Mouse (Mus musculus): ENCODE data around the gene Sesn3. TPM values are rescaled to one million over a fixed set of nuclear protein-coding genes. Genes with fewer than 3 reads are reported as not detected.

Gene Sesn3
- polyA plus RNA-seq, 1 experiment from 2014 or later, result 3.7 TPM

GRCm38 (mm10) chr9:14244528-14244927 is 30.3 kb upstream of the Sesn3 start:
- Histone ChIP-seq H3K9ac (replicated peaks) (no peak overlapping the region), H3K4me1 (ENCODE audit: insufficient read depth) (peaks cover 13% of the 10 kb centered on the region), H3K4me2 (ENCODE audit: low read depth, low read length) (no peak overlapping the region), H3K4me3 (ENCODE audit: low read depth, low read length) (no peak overlapping the region), H3K27ac (ENCODE audit: low read depth) (no peak overlapping the region), H3K27me3 (ENCODE audit: insufficient read depth, low read length) (no peaks in the 10 kb centered on the region), H3K36me3 (replicated peaks; ENCODE audit: insufficient read depth, low read length) (no peaks in the 10 kb centered on the region), H3K9me3 (ENCODE audit: low read length) (no peaks in the 10 kb centered on the region)
- TF ChIP-seq EP300 (IDR thresholded peaks at IDR 0.05; ENCODE audit: low read depth) (no peak), CTCF (IDR thresholded peaks at IDR 0.05; ENCODE audit: low read depth) (no peak)
- peak; percentile 48 for ATAC-seq
- no peak for DNase-seq
- 27% methylated on average over 9 of the region's 9 CpGs for whole genome bisulfite sequencing (ENCODE audit: insufficient replicate concordance)

DNA sequence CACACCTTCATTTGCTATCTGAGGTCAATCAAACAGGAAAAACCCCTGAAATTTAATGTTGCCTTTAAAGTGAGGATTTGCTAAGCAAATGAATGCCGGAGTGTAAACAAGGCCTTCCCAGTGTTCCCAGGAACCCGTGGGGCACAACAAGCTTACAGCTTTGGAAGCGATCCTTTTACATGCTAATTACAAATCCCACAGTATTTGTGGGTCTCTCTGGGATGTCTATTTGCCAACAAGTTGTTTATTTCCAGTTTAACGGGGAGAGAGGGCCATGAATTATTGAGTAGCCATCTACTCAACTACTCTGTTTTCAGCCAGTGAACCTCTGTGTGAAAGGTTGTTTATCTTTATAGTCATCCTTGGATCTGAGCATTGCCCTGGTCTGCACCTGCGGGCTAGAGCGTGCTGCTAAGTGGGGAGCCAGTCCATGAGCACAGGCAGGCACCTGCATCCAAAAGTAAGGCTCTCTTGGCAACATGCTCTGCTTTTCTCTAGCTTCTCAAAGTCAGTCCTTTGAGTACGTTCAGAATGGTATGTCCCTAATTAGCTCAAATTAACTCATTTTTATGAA is 29.8 kb upstream of the Sesn3 start:
- no peak overlapping the region for H3K4me3 ChIP-seq (ENCODE audit: low read depth, low read length)
- H3K9me3 ChIP-seq (ENCODE audit: low read length), result no peaks in the 10 kb centered on the region
- no peaks in the 10 kb centered on the region for H3K27me3 ChIP-seq (ENCODE audit: insufficient read depth, low read length)
- H3K9ac ChIP-seq (replicated peaks), result no peak overlapping the region
- no peaks in the 10 kb centered on the region for H3K36me3 ChIP-seq (replicated peaks; ENCODE audit: insufficient read depth, low read length)
- no peak overlapping the region for H3K4me2 ChIP-seq (ENCODE audit: low read depth, low read length)
- no peak for ATAC-seq
- no peak for DNase-seq
- WGBS (ENCODE audit: insufficient replicate concordance), result 59% methylated on average over 7 of the region's 7 CpGs
- no peak for TF ChIP-seq EP300 (IDR thresholded peaks at IDR 0.05; ENCODE audit: low read depth)
- no peak for TF ChIP-seq CTCF (IDR thresholded peaks at IDR 0.05; ENCODE audit: low read depth)
- H3K4me1 ChIP-seq (ENCODE audit: insufficient read depth), result peaks cover 13% of the 10 kb centered on the region
- no peak overlapping the region for H3K27ac ChIP-seq (ENCODE audit: low read depth)

DNA sequence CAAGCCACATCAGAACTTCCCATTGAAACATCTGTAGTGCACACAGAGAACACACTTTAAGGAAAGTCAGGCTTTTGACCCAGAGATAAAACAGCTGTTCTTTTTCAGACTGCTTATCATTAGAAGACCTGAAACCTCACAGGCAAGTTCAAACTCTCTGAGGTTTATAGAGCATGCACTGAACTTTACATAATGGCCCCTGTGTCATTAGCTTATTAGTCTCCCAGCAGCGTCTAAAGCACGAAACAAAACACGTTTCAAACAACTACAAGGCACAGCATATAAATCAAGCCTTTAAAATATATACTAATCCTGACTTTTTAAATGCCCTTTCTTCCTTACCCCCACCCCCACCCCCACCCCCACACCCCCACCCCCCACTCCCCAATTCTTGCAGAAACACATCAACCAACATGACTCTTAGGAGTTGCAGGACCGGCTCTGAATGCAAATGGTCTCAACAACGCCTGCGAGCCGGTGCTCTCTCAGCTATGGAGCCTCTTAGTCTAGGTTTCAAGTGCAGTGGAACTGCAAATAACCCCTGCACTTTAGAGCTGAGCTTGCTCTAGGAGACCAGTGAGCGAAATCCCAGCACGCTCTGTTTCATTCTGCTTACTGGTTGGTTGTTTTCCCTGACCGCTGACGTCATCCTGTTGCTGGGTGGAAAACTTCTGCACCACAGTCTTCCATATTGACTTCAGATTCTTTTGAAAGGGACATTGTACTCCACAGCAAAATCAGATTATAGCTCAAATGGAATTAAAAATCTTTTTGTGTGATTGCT is 28.7 kb upstream of the Sesn3 start:
- Histone ChIP-seq H3K4me2 (ENCODE audit: low read depth, low read length) (no peak overlapping the region), H3K27ac (ENCODE audit: low read depth) (no peak overlapping the region), H3K9ac (replicated peaks) (no peak overlapping the region), H3K9me3 (ENCODE audit: low read length) (no peaks in the 10 kb centered on the region), H3K4me3 (ENCODE audit: low read depth, low read length) (no peak overlapping the region), H3K27me3 (ENCODE audit: insufficient read depth, low read length) (no peaks in the 10 kb centered on the region), H3K36me3 (replicated peaks; ENCODE audit: insufficient read depth, low read length) (no peaks in the 10 kb centered on the region), H3K4me1 (ENCODE audit: insufficient read depth) (peaks cover 13% of the 10 kb centered on the region)
- 49% methylated on average over 11 of the region's 11 CpGs for WGBS (ENCODE audit: insufficient replicate concordance)
- TF ChIP-seq EP300 (IDR thresholded peaks at IDR 0.05; ENCODE audit: low read depth) (no peak), CTCF (IDR thresholded peaks at IDR 0.05; ENCODE audit: low read depth) (no peak)
- DNase-seq (peak; percentile 47), ATAC-seq (peak; percentile 78)

GRCm38 (mm10) chr9:14247480-14248208 is 27.2 kb upstream of the Sesn3 start:
- no peaks in the 10 kb centered on the region for H3K27me3 ChIP-seq (ENCODE audit: insufficient read depth, low read length)
- H3K36me3 ChIP-seq (replicated peaks; ENCODE audit: insufficient read depth, low read length), result no peaks in the 10 kb centered on the region
- 68% methylated on average over 12 of the region's 12 CpGs for whole genome bisulfite sequencing (ENCODE audit: insufficient replicate concordance)
- no peaks in the 10 kb centered on the region for H3K9me3 ChIP-seq (ENCODE audit: low read length)
- TF ChIP-seq CTCF (IDR thresholded peaks at IDR 0.05; ENCODE audit: low read depth), result no peak
- TF ChIP-seq EP300 (IDR thresholded peaks at IDR 0.05; ENCODE audit: low read depth), result no peak
- H3K4me1 ChIP-seq (ENCODE audit: insufficient read depth), result peaks cover 13% of the 10 kb centered on the region
- no peak overlapping the region for H3K4me2 ChIP-seq (ENCODE audit: low read depth, low read length)
- no peak overlapping the region for H3K9ac ChIP-seq (replicated peaks)
- no peak for ATAC-seq
- H3K27ac ChIP-seq (ENCODE audit: low read depth), result no peak overlapping the region
- DNase-seq, result no peak
- H3K4me3 ChIP-seq (ENCODE audit: low read depth, low read length), result no peak overlapping the region

- Histone ChIP-seq H3K27me3 (ENCODE audit: insufficient read depth, low read length) (no peaks in the 10 kb centered on the region), H3K4me2 (ENCODE audit: low read depth, low read length) (no peak overlapping the region), H3K27ac (ENCODE audit: low read depth) (no peak overlapping the region), H3K9me3 (ENCODE audit: low read length) (no peaks in the 10 kb centered on the region), H3K36me3 (replicated peaks; ENCODE audit: insufficient read depth, low read length) (no peaks in the 10 kb centered on the region), H3K4me3 (ENCODE audit: low read depth, low read length) (no peak overlapping the region), H3K4me1 (ENCODE audit: insufficient read depth) (peaks cover 13% of the 10 kb centered on the region), H3K9ac (replicated peaks) (no peak overlapping the region)
- 78% methylated on average over 3 of the region's 3 CpGs for WGBS (ENCODE audit: insufficient replicate concordance)
- ATAC-seq (no peak), DNase-seq (no peak)
- no peak for TF ChIP-seq CTCF (IDR thresholded peaks at IDR 0.05; ENCODE audit: low read depth)
- no peak for TF ChIP-seq EP300 (IDR thresholded peaks at IDR 0.05; ENCODE audit: low read depth)
Measured at GRCm38 (mm10) chr9:14248209-14248596, 26.7 kb upstream of the Sesn3 start.

- H3K4me1 ChIP-seq (ENCODE audit: insufficient read depth), result no peaks in the 10 kb centered on the region
- H3K27me3 ChIP-seq (ENCODE audit: insufficient read depth, low read length), result no peaks in the 10 kb centered on the region
- no peaks in the 10 kb centered on the region for H3K9me3 ChIP-seq (ENCODE audit: low read length)
- H3K9ac ChIP-seq (replicated peaks), result no peak overlapping the region
- 52% methylated on average over 3 of the region's 3 CpGs for WGBS (ENCODE audit: insufficient replicate concordance)
- ATAC-seq (no peak), DNase-seq (no peak)
- TF ChIP-seq CTCF (IDR thresholded peaks at IDR 0.05; ENCODE audit: low read depth), result no peak
- TF ChIP-seq EP300 (IDR thresholded peaks at IDR 0.05; ENCODE audit: low read depth), result no peak
- no peak overlapping the region for H3K4me3 ChIP-seq (ENCODE audit: low read depth, low read length)
- no peak overlapping the region for H3K27ac ChIP-seq (ENCODE audit: low read depth)
- H3K4me2 ChIP-seq (ENCODE audit: low read depth, low read length), result no peak overlapping the region
- no peaks in the 10 kb centered on the region for H3K36me3 ChIP-seq (replicated peaks; ENCODE audit: insufficient read depth, low read length)
Measured at GRCm38 (mm10) chr9:14261150-14261549, 13.7 kb upstream of the Sesn3 start.
